Mouse (Mus musculus) lung, embryonic 16.5 days (tissue): ENCODE results near the gene Hspa12a. TPM values are rescaled to one million over a fixed set of nuclear protein-coding genes. Genes with fewer than 3 reads are reported as not detected.

Experiments used
- ATAC-seq: fragments of 200-750 bp; cut with Nextera tagmentation; 2 replicates; pipeline ENCODE4 v1.8.0; 2017; ENCODE audit warnings: low read depth, mild to moderate bottlenecking, moderate library complexity
- H3K27ac ChIP-seq: fragments of 300-500 bp; sonication (generic); 2 replicates; pipeline ENCODE4 v1.5.1; 2014; ENCODE audit warnings: mild to moderate bottlenecking, control low read depth, low read length
- H3K27me3 ChIP-seq: fragments of 300-500 bp; sonication (generic); 2 replicates; pipeline ENCODE4 v1.6.1; 2014; ENCODE audit warnings: low read depth, low read length, mixed read lengths; ENCODE audit not compliant: control insufficient read depth, insufficient read depth
- H3K36me3 ChIP-seq: fragments of 300-500 bp; sonication (generic); 2 replicates; pipeline ENCODE4 v1.6.1; 2014; ENCODE audit warnings: low read length; ENCODE audit not compliant: control insufficient read depth, insufficient read depth
- H3K4me1 ChIP-seq: fragments of 300-500 bp; sonication (generic); replicated peaks from 2 replicates; pipeline ENCODE4 v1.6.1; 2014; ENCODE audit warnings: low read length, mixed read lengths; ENCODE audit not compliant: control insufficient read depth, insufficient read depth
- H3K4me2 ChIP-seq: fragments of 300-500 bp; sonication (generic); 2 replicates; pipeline ENCODE4 v1.6.1; 2014; ENCODE audit warnings: low read depth, low read length, control low read depth
- H3K4me3 ChIP-seq: fragments of 300-500 bp; sonication (generic); 2 replicates; pipeline ENCODE4 v1.5.1; 2014; ENCODE audit warnings: mild to moderate bottlenecking, low read length, control low read depth
- H3K9ac ChIP-seq: fragments of 300-500 bp; sonication (generic); 2 replicates; pipeline ENCODE4 v1.6.1; 2014; ENCODE audit warnings: low read length, control low read depth
- H3K9me3 ChIP-seq: fragments of 300-500 bp; sonication (generic); 2 replicates; pipeline ENCODE4 v1.6.1; 2016; ENCODE audit warnings: low read length; ENCODE audit not compliant: control insufficient read depth
- WGBS: fragments of 180-500 bp; shearing (Covaris S2); extraction: QIAGEN DNeasy Blood & Tissue Kit; methylation state at CpG from one replicate; pipeline ENCODE4 v1.1.7; 2014; 5-methylcytosine and 5-hydroxymethylcytosine counted together
- microRNA-seq: library from miRNA; unstranded; fragments of <30 nt; microRNA quantifications from one replicate; pipeline ENCODE4, GENCODE M21; 2016
- polyA plus RNA-seq: library from polyadenylated mRNA; unstranded; fragments of >200 nt; fragmentation: Nextera tagmentation; extraction: Ambion mirVana; gene quantifications from 2 replicates; pipeline ENCODE4 v1.2.1, GENCODE M21; 2015

Gene Hspa12a
- polyA plus RNA-seq, 1 experiment from 2014 or later: 5.5 TPM

DNA sequence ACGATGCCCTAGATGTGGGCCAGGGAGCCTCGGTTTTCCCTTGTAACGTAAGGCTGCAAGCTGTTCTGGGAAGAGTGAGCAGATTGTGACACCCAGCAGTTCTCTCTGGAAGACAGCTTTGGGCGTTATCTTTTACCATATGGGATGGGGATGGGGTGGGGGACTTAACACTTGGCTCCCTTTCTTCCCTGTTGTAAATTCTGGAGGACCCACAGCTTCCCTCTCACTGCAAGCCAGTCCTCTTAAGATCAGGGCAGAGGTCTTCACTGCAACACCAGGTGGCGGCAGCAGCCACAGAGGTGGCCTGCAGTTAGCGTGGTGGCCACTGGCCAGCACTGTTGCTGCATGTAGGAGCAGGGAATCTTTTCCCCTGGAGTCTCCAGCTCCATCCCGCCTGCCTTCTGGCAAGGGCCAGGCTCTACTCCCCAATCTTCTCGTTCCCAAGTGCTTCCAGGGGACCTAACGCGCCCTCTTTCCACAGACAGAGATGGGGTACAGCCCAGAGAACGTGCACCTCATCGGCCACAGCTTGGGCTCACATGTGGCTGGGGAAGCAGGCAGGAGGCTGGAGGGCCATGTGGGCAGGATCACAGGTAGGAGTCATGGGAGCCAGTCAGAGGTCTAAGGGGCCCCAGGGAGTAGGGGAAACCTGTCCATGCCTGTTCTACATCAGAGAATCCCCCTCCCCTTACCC lies 180.5 kb downstream of the Hspa12a start:
- 12% methylated on average over 12 of the region's 12 CpGs for WGBS
- peak; percentile 77 for ATAC-seq
- H3K4me1 ChIP-seq: no peaks in the 10 kb centered on the region

DNA sequence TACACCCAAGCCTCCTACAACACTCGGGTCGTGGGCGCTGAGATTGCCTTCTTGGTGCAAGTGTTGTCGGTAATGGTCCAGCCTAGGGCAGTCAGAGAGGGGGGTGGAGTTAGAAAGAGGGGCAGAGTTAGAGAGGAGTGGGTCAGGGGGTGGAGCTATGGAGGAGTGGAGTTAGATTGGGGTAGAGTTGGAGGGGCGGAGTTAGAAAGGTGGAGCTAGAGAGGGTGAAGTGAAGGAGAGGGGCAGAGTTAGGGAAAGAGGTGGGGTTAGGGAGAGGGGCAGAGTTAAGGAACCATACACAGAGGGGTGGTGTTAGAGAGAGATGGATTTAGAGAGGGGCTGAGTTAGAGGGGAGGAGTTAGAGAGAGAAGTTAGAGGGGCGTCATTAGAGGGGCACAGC lies 181.1 kb downstream of the Hspa12a start:
- WGBS: 28% methylated on average over 6 of the region's 6 CpGs
- Histone ChIP-seq H3K4me3 (no peak overlapping the region), H3K4me2 (no peak overlapping the region), H3K27me3 (no peaks in the 10 kb centered on the region), H3K27ac (no peak overlapping the region), H3K36me3 (no peaks in the 10 kb centered on the region), H3K4me1 (no peaks in the 10 kb centered on the region), H3K9ac (no peak overlapping the region), H3K9me3 (no peaks in the 10 kb centered on the region)
- ATAC-seq: peak; percentile 28; the same call in 1 of the 2 replicates

More for the DNA sequence above, 180.5 kb downstream of the Hspa12a start:
- Histone ChIP-seq H3K9me3 (no peaks in the 10 kb centered on the region), H3K27me3 (no peaks in the 10 kb centered on the region), H3K27ac (no peak overlapping the region), H3K9ac (no peak overlapping the region), H3K4me3 (no peak overlapping the region), H3K36me3 (no peaks in the 10 kb centered on the region), H3K4me2 (no peak overlapping the region)

DNA sequence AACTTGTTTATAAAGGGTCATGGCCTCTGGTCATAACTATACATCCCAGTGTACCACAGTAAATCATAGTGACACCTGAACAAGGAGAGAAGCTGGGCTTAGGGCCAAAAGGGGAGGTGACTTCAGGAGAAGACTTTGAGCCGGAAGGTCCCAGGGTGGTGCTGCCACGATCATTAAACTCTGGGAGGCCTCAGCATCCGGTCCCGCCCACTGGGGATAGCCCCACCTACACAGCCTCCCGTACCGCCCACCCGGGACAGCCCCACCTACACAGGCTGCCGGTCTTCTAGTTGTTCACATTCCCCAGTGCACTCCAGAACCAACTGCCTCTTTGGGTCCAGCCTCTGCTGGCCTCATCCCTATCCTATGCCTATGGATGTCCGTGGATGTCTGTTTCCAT lies 184.0 kb downstream of the Hspa12a start, which contains the start of gene Pnliprp2:
Pnliprp2 (plus strand) TSS at position 297 of the 400 bp plus-strand sequence.
- Histone ChIP-seq H3K4me3 (no peak within 1 kb of the TSS), H3K9me3 (no peaks in the 10 kb centered on the region), H3K4me2 (no peak within 1 kb of the TSS), H3K27me3 (no peaks in the 10 kb centered on the region), H3K36me3 (no peaks in the 10 kb centered on the region), H3K27ac (no peak within 1 kb of the TSS), H3K9ac (no peak within 1 kb of the TSS), H3K4me1 (no peaks in the 10 kb centered on the region)
- 40% methylated on average over 9 of the region's 9 CpGs for WGBS
- peak; percentile 77 for ATAC-seq

DNA sequence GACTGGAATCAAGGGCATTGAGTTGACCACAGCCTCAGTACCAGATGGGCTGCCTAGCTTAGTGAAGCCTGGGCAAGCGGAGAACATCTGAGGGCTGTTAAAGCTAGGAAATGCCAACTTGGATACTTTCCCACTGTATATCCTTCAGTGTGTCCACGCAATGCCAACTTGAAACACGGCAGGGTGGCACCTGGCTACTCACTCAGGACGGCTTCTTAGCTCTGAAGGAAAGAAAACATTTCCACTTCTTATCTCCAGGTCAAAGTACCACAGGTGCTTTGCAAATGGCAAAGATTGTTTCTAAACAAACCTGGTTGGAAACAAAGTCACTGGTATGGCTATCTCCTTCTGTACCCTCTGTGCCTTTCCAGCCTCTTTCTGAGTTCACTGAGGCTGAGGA lies 184.6 kb downstream of the Hspa12a start:
- 0 out of 2 replicates have a peak, but pooled peaks cover 2% of the 10 kb centered on the region for H3K9me3 ChIP-seq
- no peak for ATAC-seq
- 54% methylated on average over 4 of the region's 4 CpGs for WGBS
- no peaks in the 10 kb centered on the region for H3K4me1 ChIP-seq
- H3K27ac ChIP-seq: no peak overlapping the region
- H3K9ac ChIP-seq: no peak overlapping the region
- H3K4me2 ChIP-seq: no peak overlapping the region
- no peaks in the 10 kb centered on the region for H3K36me3 ChIP-seq
- no peak overlapping the region for H3K4me3 ChIP-seq
- H3K27me3 ChIP-seq: no peaks in the 10 kb centered on the region

DNA sequence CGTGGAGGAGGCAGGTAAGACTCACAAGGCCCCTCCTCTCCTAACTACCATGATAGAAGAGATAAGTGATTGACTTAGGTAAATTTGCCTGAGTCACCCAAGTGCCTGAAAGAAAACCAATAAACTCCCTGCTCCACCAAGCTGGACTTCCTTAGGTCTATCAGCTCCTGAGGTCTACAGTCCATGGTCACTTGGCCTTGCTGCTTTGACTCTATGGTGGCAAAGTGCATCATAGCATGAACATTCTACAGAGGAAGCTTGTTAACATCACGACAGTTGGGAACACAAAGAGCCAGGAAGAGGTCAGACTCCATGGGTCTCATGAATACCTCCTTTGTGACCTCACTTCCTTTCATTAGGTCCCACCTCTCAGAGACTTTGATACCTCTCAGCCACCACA lies 191.9 kb downstream of the Hspa12a start:
- H3K9ac ChIP-seq: no peak overlapping the region
- no peak overlapping the region for H3K27ac ChIP-seq
- H3K9me3 ChIP-seq: 0 out of 2 replicates have a peak, but pooled peaks cover 2% of the 10 kb centered on the region
- 65% methylated on average over 2 of the region's 2 CpGs for WGBS
- no peaks in the 10 kb centered on the region for H3K4me1 ChIP-seq
- H3K36me3 ChIP-seq: no peaks in the 10 kb centered on the region
- H3K4me2 ChIP-seq: no peak overlapping the region
- H3K4me3 ChIP-seq: no peak overlapping the region
- ATAC-seq: no peak
- no peaks in the 10 kb centered on the region for H3K27me3 ChIP-seq

DNA sequence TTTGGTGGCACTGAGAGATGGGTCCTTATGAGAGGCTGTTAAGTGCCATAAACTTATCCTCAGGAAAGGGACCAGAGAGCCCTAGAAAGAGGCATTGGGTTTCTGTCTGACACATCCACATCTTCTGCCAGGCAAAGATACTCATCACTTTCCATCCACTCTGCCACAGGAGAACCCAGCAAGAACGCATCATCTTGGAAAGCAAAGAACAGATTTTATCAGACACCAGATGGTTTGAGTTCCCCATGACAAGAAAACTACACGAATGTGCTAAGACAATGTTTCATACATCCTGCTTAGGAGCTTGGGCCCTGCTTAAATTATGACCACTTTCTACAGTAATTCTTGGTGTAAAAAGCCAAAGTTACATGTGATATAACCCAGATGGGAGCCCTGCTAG lies 192.6 kb downstream of the Hspa12a start:
- no peaks in the 10 kb centered on the region for H3K27me3 ChIP-seq
- ATAC-seq: no peak
- WGBS: 65% methylated on average over 2 of the region's 2 CpGs
- no peak overlapping the region for H3K4me3 ChIP-seq
- no peak overlapping the region for H3K9ac ChIP-seq
- H3K36me3 ChIP-seq: no peaks in the 10 kb centered on the region
- no peak overlapping the region for H3K4me2 ChIP-seq
- 0 out of 2 replicates have a peak, but pooled peaks cover 2% of the 10 kb centered on the region for H3K9me3 ChIP-seq
- H3K27ac ChIP-seq: no peak overlapping the region
- H3K4me1 ChIP-seq: no peaks in the 10 kb centered on the region

DNA sequence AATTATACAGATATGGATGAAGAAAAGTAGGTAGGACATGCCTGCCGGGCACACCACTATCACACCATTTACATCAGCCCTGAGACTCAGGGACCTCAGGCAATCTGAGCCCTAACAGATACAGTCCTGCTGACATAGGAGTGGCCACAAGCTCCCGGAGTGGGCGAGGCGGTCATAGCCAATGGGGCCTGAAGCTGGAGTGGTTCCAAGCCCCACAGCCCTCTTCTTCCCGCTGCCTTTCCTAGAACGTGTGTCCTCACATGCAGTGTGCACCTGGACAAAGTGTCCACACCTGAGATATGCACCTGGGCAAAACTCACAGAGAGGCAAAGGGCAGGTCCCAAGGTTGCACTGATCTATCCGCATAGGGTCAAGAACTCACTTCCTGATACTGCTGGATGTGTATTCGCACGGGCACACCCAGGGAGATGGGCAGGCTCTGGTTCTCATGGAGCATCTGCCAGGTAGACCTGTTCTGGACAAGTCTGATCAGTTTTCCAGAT lies 195.9 kb downstream of the Hspa12a start:
- WGBS: 76% methylated on average over 9 of the region's 9 CpGs
- no peak overlapping the region for H3K9ac ChIP-seq
- no peak overlapping the region for H3K4me3 ChIP-seq
- no peaks in the 10 kb centered on the region for H3K4me1 ChIP-seq
- no peaks in the 10 kb centered on the region for H3K27me3 ChIP-seq
- no peaks in the 10 kb centered on the region for H3K9me3 ChIP-seq
- H3K27ac ChIP-seq: no peak overlapping the region
- ATAC-seq: no peak
- no peak overlapping the region for H3K4me2 ChIP-seq
- H3K36me3 ChIP-seq: no peaks in the 10 kb centered on the region

Small RNA genes within 50 kb of the gene (microRNA-seq; reads per million reads assigned to microRNA genes)
- 7.1 reads per million, percentile 21 among the genes with 10 or more reads in this experiment for gene Mir3086

Other genes with a start within 250 kb of the Hspa12a start
- gene Pnliprp1, start 214.8 kb downstream of the Hspa12a start, polyA plus RNA-seq: 0.30 and 2.6 TPM in 2 replicates
- 0.13 and 0.21 TPM in 2 replicates for gene Pnliprp2, start 183.9 kb downstream of the Hspa12a start, polyA plus RNA-seq
- gene 1700019N19Rik, start 149.2 kb downstream of the Hspa12a start, polyA plus RNA-seq: not detected in 2 replicates
- gene Eno4, start 229 bp downstream of the Hspa12a start, polyA plus RNA-seq: 2.1 and 2.7 TPM in 2 replicates
- gene Shtn1, start 132.4 kb upstream of the Hspa12a start, polyA plus RNA-seq: 6.4 and 7.2 TPM in 2 replicates
- gene Vax1, start 226.4 kb upstream of the Hspa12a start, polyA plus RNA-seq: not detected in 2 replicates